Mouse (Mus musculus) lung, adult 10 weeks (tissue): Measurements from ENCODE around the gene Camp. TPM values are rescaled to one million over a fixed set of nuclear protein-coding genes. Genes with fewer than 3 reads are reported as not detected.

Experiments used
- polyA plus RNA-seq: library from polyadenylated mRNA; stranded (reverse); fragments of 350-450 nt; fragmentation: Illumina TruSeq; extraction: RNeasy Lipid Tissue Mini Kit (QIAGEN cat#74804); gene quantifications from one replicate; pipeline ENCODE4 v1.2.3, GENCODE M21; 2014; ENCODE audit warnings: low read depth, low replicate concordance; ENCODE audit not compliant: insufficient read depth

The Camp gene
- 0.59 TPM for polyA plus RNA-seq

DNA sequence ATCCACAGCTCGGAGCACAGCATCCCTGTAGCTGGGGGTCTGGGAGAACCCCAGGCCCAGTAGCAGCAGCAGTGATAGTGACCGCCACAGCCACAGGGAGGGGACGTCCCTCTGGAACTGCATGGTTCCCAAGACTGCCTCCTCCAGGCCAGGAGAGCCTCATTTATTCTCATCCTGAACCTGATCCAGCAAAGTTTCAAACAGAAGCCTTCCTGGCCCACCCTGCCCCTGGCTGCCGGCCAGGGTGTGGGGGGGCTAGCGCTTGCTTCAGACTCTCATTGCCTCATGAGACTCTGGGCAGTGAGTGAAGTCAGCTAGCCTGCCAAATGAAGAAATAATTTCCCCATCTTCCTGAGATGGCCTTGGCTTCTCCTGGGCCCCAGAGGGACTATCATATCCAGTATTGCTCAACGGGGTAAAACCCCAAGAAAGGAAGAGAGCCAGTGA, at the start of gene Camp:
TSS of gene Camp (minus strand) at position 306 of the 447 bp plus-strand sequence.

DNA sequence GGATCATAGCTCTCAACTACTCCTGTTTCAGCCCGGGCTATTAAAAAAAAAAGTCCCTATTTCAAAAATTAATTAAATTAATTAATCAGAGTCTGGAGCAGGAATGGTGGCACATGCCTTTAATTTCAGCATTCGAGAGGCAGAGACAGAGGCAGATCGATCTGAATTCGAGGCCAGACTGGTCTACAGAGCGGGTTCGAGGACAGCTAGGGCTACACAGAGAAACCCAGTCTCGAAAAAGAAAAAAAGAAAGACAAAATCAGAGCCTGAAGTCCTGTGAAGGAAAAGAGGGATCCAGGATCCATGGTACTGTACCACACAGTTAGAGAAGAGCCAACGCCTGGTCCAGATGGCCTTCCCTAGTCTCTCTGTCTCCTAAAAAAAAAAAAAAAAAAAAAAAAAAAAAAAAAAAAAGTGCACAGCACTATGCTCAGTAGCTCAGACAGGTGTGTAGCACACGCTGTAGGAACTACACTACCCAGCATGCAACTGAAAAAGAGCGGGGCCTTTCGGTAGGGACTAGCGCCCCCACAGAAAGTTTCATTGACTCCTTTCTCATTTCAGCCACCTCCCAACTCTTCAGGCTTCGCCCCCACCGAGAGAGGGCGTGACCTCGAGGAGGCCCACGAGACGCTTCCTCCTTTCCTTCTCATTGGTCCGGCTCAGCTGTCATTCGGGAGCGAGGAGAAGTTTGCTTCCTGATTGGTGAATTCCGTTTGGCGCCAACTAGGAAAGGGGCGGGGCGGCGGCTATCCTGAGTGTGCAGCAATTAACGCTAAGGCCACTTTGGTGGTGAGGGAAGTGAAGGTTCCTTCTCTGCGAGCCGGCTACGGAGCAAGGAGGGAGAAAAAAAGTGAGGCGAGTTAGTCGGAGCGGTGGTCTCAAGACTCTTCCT, 25.6 kb upstream of the Camp start, which contains the start of gene Cdc25a:
TSS of gene Cdc25a (plus strand) at position 783 of the 895 bp plus-strand sequence.

DNA sequence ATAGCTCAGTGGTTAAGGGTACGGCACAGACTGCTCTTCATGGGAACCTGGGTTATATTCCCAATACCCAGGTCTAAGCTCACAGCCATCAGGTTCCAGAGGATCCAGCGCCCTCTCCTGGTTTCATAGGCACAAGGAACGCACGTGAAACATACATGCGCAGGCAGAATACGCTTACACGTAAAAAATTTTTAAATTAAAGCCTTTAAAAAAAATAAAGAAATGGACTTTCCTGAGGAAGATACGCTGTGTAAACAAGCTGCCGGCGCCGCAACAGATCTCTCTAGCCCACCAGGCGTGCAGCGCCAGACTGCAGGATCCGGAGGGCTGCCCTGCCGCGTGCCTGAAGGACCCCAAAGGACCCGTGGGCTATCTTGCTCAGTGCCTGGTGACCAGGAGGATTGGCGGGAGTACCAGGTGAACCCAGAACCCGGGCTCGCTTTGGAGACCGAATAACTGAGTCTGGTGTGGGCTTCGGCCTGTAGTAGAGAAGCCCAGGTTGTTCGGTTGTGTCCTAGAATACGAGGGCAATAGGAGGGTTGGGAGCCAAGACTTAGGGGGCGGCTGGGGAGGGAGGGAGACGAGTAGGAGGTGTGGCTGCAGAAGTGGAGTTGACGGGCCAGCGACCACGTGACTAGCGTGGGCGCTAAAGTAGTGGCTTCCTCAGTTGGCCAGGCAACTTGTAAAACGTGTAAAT, 16.9 kb downstream of the Camp start, which contains the start of gene Nme6:
TSS of gene Nme6 (plus strand) at position 359 of the 697 bp plus-strand sequence.

DNA sequence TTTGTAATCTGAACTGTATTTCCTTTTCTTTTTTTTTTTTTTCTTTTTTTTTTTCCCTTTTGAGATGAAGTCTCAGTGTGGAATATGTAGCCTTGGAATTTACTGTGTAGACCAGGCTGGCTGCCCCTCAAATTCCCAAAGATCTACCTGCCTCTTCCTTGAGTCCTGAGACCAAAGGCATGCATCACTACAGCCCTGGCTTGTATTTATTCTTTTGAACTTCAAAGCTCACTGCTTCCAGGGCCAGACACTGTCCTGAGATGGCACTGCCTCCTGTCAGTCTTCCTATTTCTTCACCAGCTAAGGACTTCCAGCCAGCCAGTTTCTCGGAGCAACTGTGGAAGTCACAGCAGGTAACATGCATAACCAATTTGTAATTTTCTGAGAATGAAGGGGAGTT, 37.4 kb downstream of the Camp start, which contains the start of gene Spink8:
TSS of gene Spink8 (plus strand) at position 301 of the 400 bp plus-strand sequence.

Other genes starting within 250 kb of the Camp start
- gene Fbxw24, start 223.6 kb downstream of the Camp start, polyA plus RNA-seq, result not detected
- gene Fbxw25, start 185.0 kb downstream of the Camp start, polyA plus RNA-seq, result not detected
- not detected for gene Fbxw18, start 146.9 kb downstream of the Camp start, polyA plus RNA-seq
- not detected for gene Fbxw26, start 103.5 kb downstream of the Camp start, polyA plus RNA-seq
- not detected for gene Fbxw27, start 58.9 kb downstream of the Camp start, polyA plus RNA-seq
- gene Spink8, start 37.3 kb downstream of the Camp start, polyA plus RNA-seq, result not detected
- 15.4 TPM for gene Nme6, start 16.9 kb downstream of the Camp start, polyA plus RNA-seq
- 4.7 TPM for gene Cdc25a, start 26.0 kb upstream of the Camp start, polyA plus RNA-seq
- 71.6 TPM for gene Map4, start 81.8 kb upstream of the Camp start, polyA plus RNA-seq